Mouse (Mus musculus): ENCODE measurements around the gene 4930512M02Rik.

DNA sequence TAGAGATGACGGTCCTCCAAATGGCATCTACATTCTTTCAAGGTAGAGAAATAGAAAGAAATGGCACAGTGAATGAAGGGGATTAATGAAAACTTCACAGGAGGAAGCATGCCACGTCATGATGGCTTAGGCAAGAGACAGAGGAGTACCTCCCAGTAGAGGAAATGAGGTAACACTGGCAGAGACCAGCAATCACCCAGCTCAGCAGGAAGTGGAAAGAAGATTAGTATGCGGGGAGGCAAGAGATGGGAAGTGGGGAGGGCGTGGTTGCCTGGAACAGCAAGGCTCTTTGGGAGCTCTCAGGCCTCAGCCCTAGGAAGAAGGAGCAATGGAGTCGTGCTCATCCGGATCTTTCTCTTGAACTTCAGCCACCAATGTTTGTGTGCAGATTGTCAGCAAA lies 53.9 kb downstream of the 4930512M02Rik start:
- TF ChIP-seq POLR2A (IDR thresholded peaks at IDR 0.05; ENCODE audit: insufficient read length, low read depth) = no peak
- TF ChIP-seq POLR2AphosphoS2 (IDR thresholded peaks at IDR 0.05; ENCODE audit: insufficient read length, low read depth) = no peak
- TF ChIP-seq E2F4 (IDR thresholded peaks at IDR 0.05; ENCODE audit: insufficient read depth) = no peak
- no peak for TF ChIP-seq TCF12 (IDR thresholded peaks at IDR 0.05; ENCODE audit: insufficient read depth, poor library complexity, severe bottlenecking)
- no peak for TF ChIP-seq CEBPB (IDR thresholded peaks at IDR 0.05; ENCODE audit: insufficient read depth, poor library complexity, severe bottlenecking)
- TF ChIP-seq USF1 (IDR thresholded peaks at IDR 0.05; ENCODE audit: low read depth) = no peak
- no peak for TF ChIP-seq SRF (IDR thresholded peaks at IDR 0.05; ENCODE audit: control insufficient read depth, insufficient read length, low read depth)
- no peak for TF ChIP-seq MAX (IDR thresholded peaks at IDR 0.05; ENCODE audit: low read depth)
